Mouse (Mus musculus): ENCODE data around the gene Hist2h2ac. TPM values are rescaled to one million over a fixed set of nuclear protein-coding genes. Genes with fewer than 3 reads are reported as not detected.
"Not testable (repeated sequence)": the region's sequence is repeated elsewhere in the genome, so short reads cannot be mapped to it uniquely, and the experiment has no call there.

Hist2h2ac gene
- total and polyA plus RNA-seq, 2 experiments from 2014 or later = 2.5 to 913 TPM

GRCm38 (mm10) chr3:96175251-96175650 is 45.4 kb downstream of the Hist2h2ac start:
- TF ChIP-seq EP300 (IDR thresholded peaks at IDR 0.05; ENCODE audit: low read depth) = no peak
- TF ChIP-seq CTCF (IDR thresholded peaks at IDR 0.05; ENCODE audit: low read depth) = no peak
- WGBS = 91% methylated on average over 6 of the region's 6 CpGs
- H3K36me3 ChIP-seq (replicated peaks; ENCODE audit: control insufficient read depth, insufficient read depth, low read length) = peaks cover 40% of the 10 kb centered on the region
- no peaks in the 10 kb centered on the region for H3K9me3 ChIP-seq (replicated peaks; ENCODE audit: control insufficient read depth, low read length)
- no peak overlapping the region for H3K4me3 ChIP-seq (ENCODE audit: low read depth, low read length)
- no peak overlapping the region for H3K27ac ChIP-seq (ENCODE audit: low read depth)
- peaks cover 29% of the 10 kb centered on the region; the same call in 1 of the 2 replicates for H3K4me1 ChIP-seq (ENCODE audit: control insufficient read depth, insufficient read depth)
- no peaks in the 10 kb centered on the region for H3K27me3 ChIP-seq (ENCODE audit: control insufficient read depth, insufficient read depth, low read length)
- H3K9ac ChIP-seq (replicated peaks; ENCODE audit: low read depth, low read length) = no peak overlapping the region
- H3K4me2 ChIP-seq (ENCODE audit: low read depth, low read length) = no peak overlapping the region
- no peak for ATAC-seq (ENCODE audit: insufficient read depth, low read depth)
- no peak for DNase-seq (ENCODE audit: low spot score)

GRCm38 (mm10) chr3:96174042-96174441 is 46.6 kb downstream of the Hist2h2ac start:
- ATAC-seq (ENCODE audit: insufficient read depth, low read depth); H3K27me3 ChIP-seq (ENCODE audit: control insufficient read depth, insufficient read depth, low read length); H3K9ac ChIP-seq (replicated peaks; ENCODE audit: low read depth, low read length); H3K27ac ChIP-seq (ENCODE audit: low read depth); H3K4me2 ChIP-seq (ENCODE audit: low read depth, low read length); H3K9me3 ChIP-seq (replicated peaks; ENCODE audit: control insufficient read depth, low read length); H3K4me3 ChIP-seq (ENCODE audit: low read depth, low read length); DNase-seq (ENCODE audit: low spot score): not testable (repeated sequence)
- Histone ChIP-seq H3K4me1 (ENCODE audit: control insufficient read depth, insufficient read depth) (peaks cover 21% of the 10 kb centered on the region; the same call in 1 of the 2 replicates), H3K36me3 (replicated peaks; ENCODE audit: control insufficient read depth, insufficient read depth, low read length) (peaks cover 40% of the 10 kb centered on the region)
- 82% methylated on average over 4 of the region's 4 CpGs for WGBS

GRCm38 (mm10) chr3:96173185-96173584 is 47.5 kb downstream of the Hist2h2ac start:
- WGBS = 30% methylated on average over 7 of the region's 7 CpGs
- no peak overlapping the region for H3K27ac ChIP-seq (ENCODE audit: low read depth)
- no peak for TF ChIP-seq CTCF (IDR thresholded peaks at IDR 0.05; ENCODE audit: low read depth)
- TF ChIP-seq EP300 (IDR thresholded peaks at IDR 0.05; ENCODE audit: low read depth) = no peak

GRCm38 (mm10) chr3:96172197-96173178 is 48.2 kb downstream of the Hist2h2ac start, which contains the start of gene Sf3b4:
TSS of gene Sf3b4 (plus strand) at chr3:96172332.
- WGBS = under 1% methylated on average over 56 of the region's 58 CpGs
- peaks cover 22% of the 10 kb centered on the region for H3K4me1 ChIP-seq (ENCODE audit: control insufficient read depth, insufficient read depth)
- ATAC-seq (ENCODE audit: insufficient read depth, low read depth) = peak; percentile 94

More at GRCm38 (mm10) chr3:96173185-96173584, 47.5 kb downstream of the Hist2h2ac start:
- H3K9ac ChIP-seq (replicated peaks; ENCODE audit: low read depth, low read length) = peak overlapping the region; percentile 84; the same call in 1 of the 2 replicates
- H3K9me3 ChIP-seq (replicated peaks; ENCODE audit: control insufficient read depth, low read length) = no peaks in the 10 kb centered on the region
- no peak for DNase-seq (ENCODE audit: low spot score)
- no peaks in the 10 kb centered on the region for H3K27me3 ChIP-seq (ENCODE audit: control insufficient read depth, insufficient read depth, low read length)
- H3K4me1 ChIP-seq (ENCODE audit: control insufficient read depth, insufficient read depth) = peaks cover 22% of the 10 kb centered on the region
- H3K36me3 ChIP-seq (replicated peaks; ENCODE audit: control insufficient read depth, insufficient read depth, low read length) = peaks cover 38% of the 10 kb centered on the region
- H3K4me3 ChIP-seq (ENCODE audit: low read depth, low read length) = peak overlapping the region; percentile 87
- H3K4me2 ChIP-seq (ENCODE audit: low read depth, low read length) = peak overlapping the region; percentile 82
- no peak for ATAC-seq (ENCODE audit: insufficient read depth, low read depth)

GRCm38 (mm10) chr3:96171583-96172196 is 49.0 kb downstream of the Hist2h2ac start:
- 16% methylated on average over 18 of the region's 18 CpGs for WGBS
- ATAC-seq (ENCODE audit: insufficient read depth, low read depth) = peak; percentile 7; the same call in 1 of the 2 replicates

More at GRCm38 (mm10) chr3:96172197-96173178, 48.2 kb downstream of the Hist2h2ac start, which contains the start of gene Sf3b4:
- H3K4me2 ChIP-seq (ENCODE audit: low read depth, low read length) = peak within 1 kb of the TSS; percentile 82
- H3K9ac ChIP-seq (replicated peaks; ENCODE audit: low read depth, low read length) = peak within 1 kb of the TSS; percentile 84
- H3K9me3 ChIP-seq (replicated peaks; ENCODE audit: control insufficient read depth, low read length) = no peaks in the 10 kb centered on the region
- peaks cover 31% of the 10 kb centered on the region for H3K36me3 ChIP-seq (replicated peaks; ENCODE audit: control insufficient read depth, insufficient read depth, low read length)
- H3K27me3 ChIP-seq (ENCODE audit: control insufficient read depth, insufficient read depth, low read length) = no peaks in the 10 kb centered on the region
- DNase-seq (ENCODE audit: low spot score) = peak; percentile 94
- H3K4me3 ChIP-seq (ENCODE audit: low read depth, low read length) = peak within 1 kb of the TSS; percentile 87
- H3K27ac ChIP-seq (ENCODE audit: low read depth) = peak within 1 kb of the TSS; percentile 100
- TF ChIP-seq EP300 (IDR thresholded peaks at IDR 0.05; ENCODE audit: low read depth) (peak; percentile 80; the same call in 1 of the 2 replicates), CTCF (IDR thresholded peaks at IDR 0.05; ENCODE audit: low read depth) (no peak)

More at GRCm38 (mm10) chr3:96171583-96172196, 49.0 kb downstream of the Hist2h2ac start:
- peak overlapping the region; percentile 87 for H3K4me3 ChIP-seq (ENCODE audit: low read depth, low read length)
- TF ChIP-seq CTCF (IDR thresholded peaks at IDR 0.05; ENCODE audit: low read depth) (no peak), EP300 (IDR thresholded peaks at IDR 0.05; ENCODE audit: low read depth) (no peak)
- H3K4me1 ChIP-seq (ENCODE audit: control insufficient read depth, insufficient read depth) = peaks cover 22% of the 10 kb centered on the region
- H3K4me2 ChIP-seq (ENCODE audit: low read depth, low read length) = peak overlapping the region; percentile 82
- peak overlapping the region; percentile 84 for H3K9ac ChIP-seq (replicated peaks; ENCODE audit: low read depth, low read length)
- H3K9me3 ChIP-seq (replicated peaks; ENCODE audit: control insufficient read depth, low read length) = no peaks in the 10 kb centered on the region
- H3K27me3 ChIP-seq (ENCODE audit: control insufficient read depth, insufficient read depth, low read length) = no peaks in the 10 kb centered on the region
- no peak for DNase-seq (ENCODE audit: low spot score)
- peaks cover 27% of the 10 kb centered on the region for H3K36me3 ChIP-seq (replicated peaks; ENCODE audit: control insufficient read depth, insufficient read depth, low read length)
- peak overlapping the region; percentile 100 for H3K27ac ChIP-seq (ENCODE audit: low read depth)

Data from heart, postnatal 0 days (tissue).